Mouse (Mus musculus): ENCODE measurements around the gene Pex11b. TPM values are rescaled to one million over a fixed set of nuclear protein-coding genes. Genes with fewer than 3 reads are reported as not detected.

Gene Pex11b
- polyA plus RNA-seq, 1 experiment, result 26.8 TPM

- no peaks in the 10 kb centered on the region for H3K27me3 ChIP-seq (ENCODE audit: control insufficient read depth, insufficient read depth, insufficient read length)
Measured at GRCm38 (mm10) chr3:96600639-96601250, 34.4 kb upstream of the Pex11b start, which contains the start of gene Lix1l. Lix1l (plus strand) TSS chr3:96601149.

GRCm38 (mm10) chr3:96601251-96601787 lies 33.9 kb upstream of the Pex11b start:
- TF ChIP-seq POLR2A (IDR thresholded peaks at IDR 0.05; ENCODE audit: insufficient read length, low read depth) (peak; percentile 44), USF1 (IDR thresholded peaks at IDR 0.05; ENCODE audit: low read depth) (no peak), TCF12 (IDR thresholded peaks at IDR 0.05; ENCODE audit: insufficient read depth, poor library complexity, severe bottlenecking) (no peak), MAX (IDR thresholded peaks at IDR 0.05; ENCODE audit: low read depth) (no peak), E2F4 (IDR thresholded peaks at IDR 0.05; ENCODE audit: insufficient read depth) (no peak), MYOG (IDR thresholded peaks at IDR 0.05; ENCODE audit: control insufficient read depth in 1 of 3, insufficient read depth in 1 of 3, insufficient read length in 2 of 3, low read depth in 2 of 3) (no peak), TCF3 (IDR thresholded peaks at IDR 0.05; ENCODE audit: insufficient read length, low read depth) (no peak), POLR2AphosphoS2 (IDR thresholded peaks at IDR 0.05; ENCODE audit: insufficient read length, low read depth) (peak; percentile 48), MYOD1 (IDR thresholded peaks at IDR 0.05; ENCODE audit: control insufficient read depth in 1 of 3, insufficient read length in 2 of 3, low read depth in 2 of 3) (no peak), REST (IDR thresholded peaks at IDR 0.05; ENCODE audit: insufficient read depth, insufficient read length) (no peak), SRF (IDR thresholded peaks at IDR 0.05; ENCODE audit: control insufficient read depth, insufficient read length, low read depth) (peak; percentile 96), CEBPB (IDR thresholded peaks at IDR 0.05; ENCODE audit: insufficient read depth, poor library complexity, severe bottlenecking) (no peak)
- Histone ChIP-seq H3K27me3 (ENCODE audit: control insufficient read depth, insufficient read depth, insufficient read length) (no peaks in the 10 kb centered on the region), H3K79me2 (ENCODE audit: control insufficient read depth, insufficient read depth) (peaks cover 46% of the 10 kb centered on the region), H3K4me2 (ENCODE audit: low read depth) (peak overlapping the region; percentile 98), H3K4me3 (peak overlapping the region; percentile 48), H3K36me3 (ENCODE audit: control insufficient read depth, insufficient read depth) (peaks cover 6% of the 10 kb centered on the region), H3ac (ENCODE audit: control insufficient read depth, insufficient read length) (peak overlapping the region; percentile 80)

More at GRCm38 (mm10) chr3:96600639-96601250, 34.4 kb upstream of the Pex11b start, which contains the start of gene Lix1l:
- H3K79me2 ChIP-seq (ENCODE audit: control insufficient read depth, insufficient read depth), result peaks cover 44% of the 10 kb centered on the region
- peak within 1 kb of the TSS; percentile 80 for H3ac ChIP-seq (ENCODE audit: control insufficient read depth, insufficient read length)
- TF ChIP-seq TCF12 (IDR thresholded peaks at IDR 0.05; ENCODE audit: insufficient read depth, poor library complexity, severe bottlenecking) (no peak), CEBPB (IDR thresholded peaks at IDR 0.05; ENCODE audit: insufficient read depth, poor library complexity, severe bottlenecking) (no peak), TCF3 (IDR thresholded peaks at IDR 0.05; ENCODE audit: insufficient read length, low read depth) (no peak), POLR2AphosphoS2 (IDR thresholded peaks at IDR 0.05; ENCODE audit: insufficient read length, low read depth) (peak; percentile 72), MYOG (IDR thresholded peaks at IDR 0.05; ENCODE audit: control insufficient read depth in 1 of 3, insufficient read depth in 1 of 3, insufficient read length in 2 of 3, low read depth in 2 of 3) (peak in 1 of 3 experiments; percentile 57), POLR2A (IDR thresholded peaks at IDR 0.05; ENCODE audit: insufficient read length, low read depth) (peak; percentile 87), USF1 (IDR thresholded peaks at IDR 0.05; ENCODE audit: low read depth) (no peak), MAX (IDR thresholded peaks at IDR 0.05; ENCODE audit: low read depth) (no peak), MYOD1 (IDR thresholded peaks at IDR 0.05; ENCODE audit: control insufficient read depth in 1 of 3, insufficient read length in 2 of 3, low read depth in 2 of 3) (peak in 2 of 3 experiments; percentile 54 to 66), SRF (IDR thresholded peaks at IDR 0.05; ENCODE audit: control insufficient read depth, insufficient read length, low read depth) (peak; percentile 48)
- peak within 1 kb of the TSS; percentile 98 for H3K4me2 ChIP-seq (ENCODE audit: low read depth)
- H3K4me3 ChIP-seq, result peak within 1 kb of the TSS; percentile 48
- H3K36me3 ChIP-seq (ENCODE audit: control insufficient read depth, insufficient read depth), result peaks cover 6% of the 10 kb centered on the region

GRCm38 (mm10) chr3:96601941-96602703 lies 33.1 kb upstream of the Pex11b start:
- no peak for TF ChIP-seq POLR2A (IDR thresholded peaks at IDR 0.05; ENCODE audit: insufficient read length, low read depth)
- TF ChIP-seq REST (IDR thresholded peaks at IDR 0.05; ENCODE audit: insufficient read depth, insufficient read length), result no peak
- no peak for TF ChIP-seq POLR2AphosphoS2 (IDR thresholded peaks at IDR 0.05; ENCODE audit: insufficient read length, low read depth)
- no peak for TF ChIP-seq TCF3 (IDR thresholded peaks at IDR 0.05; ENCODE audit: insufficient read length, low read depth)
- no peak for TF ChIP-seq USF1 (IDR thresholded peaks at IDR 0.05; ENCODE audit: low read depth)
- TF ChIP-seq MYOD1 (IDR thresholded peaks at IDR 0.05; ENCODE audit: control insufficient read depth in 1 of 3, insufficient read length in 2 of 3, low read depth in 2 of 3), result no peak
- no peak for TF ChIP-seq MAX (IDR thresholded peaks at IDR 0.05; ENCODE audit: low read depth)
- TF ChIP-seq SRF (IDR thresholded peaks at IDR 0.05; ENCODE audit: control insufficient read depth, insufficient read length, low read depth), result no peak
- TF ChIP-seq MYOG (IDR thresholded peaks at IDR 0.05; ENCODE audit: control insufficient read depth in 1 of 3, insufficient read depth in 1 of 3, insufficient read length in 2 of 3, low read depth in 2 of 3), result no peak
- peak overlapping the region; percentile 98 for H3K4me2 ChIP-seq (ENCODE audit: low read depth)

GRCm38 (mm10) chr3:96602704-96603084 lies 32.5 kb upstream of the Pex11b start:
- no peak overlapping the region for H3ac ChIP-seq (ENCODE audit: control insufficient read depth, insufficient read length)
- peaks cover 16% of the 10 kb centered on the region for H3K36me3 ChIP-seq (ENCODE audit: control insufficient read depth, insufficient read depth)
- peaks cover 56% of the 10 kb centered on the region for H3K79me2 ChIP-seq (ENCODE audit: control insufficient read depth, insufficient read depth)
- peak overlapping the region; percentile 98 for H3K4me2 ChIP-seq (ENCODE audit: low read depth)
- no peak for TF ChIP-seq TCF12 (IDR thresholded peaks at IDR 0.05; ENCODE audit: insufficient read depth, poor library complexity, severe bottlenecking)
- TF ChIP-seq POLR2A (IDR thresholded peaks at IDR 0.05; ENCODE audit: insufficient read length, low read depth), result no peak
- no peak for TF ChIP-seq MYOG (IDR thresholded peaks at IDR 0.05; ENCODE audit: control insufficient read depth in 1 of 3, insufficient read depth in 1 of 3, insufficient read length in 2 of 3, low read depth in 2 of 3)
- TF ChIP-seq CEBPB (IDR thresholded peaks at IDR 0.05; ENCODE audit: insufficient read depth, poor library complexity, severe bottlenecking), result no peak
- H3K27me3 ChIP-seq (ENCODE audit: control insufficient read depth, insufficient read depth, insufficient read length), result no peaks in the 10 kb centered on the region
- peak overlapping the region; percentile 48 for H3K4me3 ChIP-seq

More at GRCm38 (mm10) chr3:96601941-96602703, 33.1 kb upstream of the Pex11b start:
- Histone ChIP-seq H3K36me3 (ENCODE audit: control insufficient read depth, insufficient read depth) (peaks cover 10% of the 10 kb centered on the region), H3K79me2 (ENCODE audit: control insufficient read depth, insufficient read depth) (peaks cover 54% of the 10 kb centered on the region), H3K4me3 (peak overlapping the region; percentile 48), H3ac (ENCODE audit: control insufficient read depth, insufficient read length) (peak overlapping the region; percentile 80), H3K27me3 (ENCODE audit: control insufficient read depth, insufficient read depth, insufficient read length) (no peaks in the 10 kb centered on the region)
